Mouse (Mus musculus) CH12.LX (cell line): ENCODE measurements around the gene Padi1. TPM values are rescaled to one million over a fixed set of nuclear protein-coding genes. Genes with fewer than 3 reads are reported as not detected.

Experiments
- DNase-seq: peaks from one replicate; pipeline ENCODE4 v3.0.0-alpha.2; 2013; ENCODE audit errors: extremely low read depth
- H3K27ac ChIP-seq: 2 replicates; pipeline ENCODE4 v1.5.1; 2012; ENCODE audit warnings: low read depth, mild to moderate bottlenecking, control low read depth, moderate library complexity; ENCODE audit not compliant: insufficient read depth
- H3K27me3 ChIP-seq: replicated peaks from 2 replicates; pipeline ENCODE3; 2012; ENCODE audit warnings: inconsistent platforms
- H3K36me3 ChIP-seq, 2 experiments: replicated peaks in 1 of 2; 2 replicates each; pipeline versions ENCODE3 to v1.6.1; 2012; ENCODE audit warnings: inconsistent platforms in 1 of 2, low read length in 1 of 2, mild to moderate bottlenecking in 1 of 2, mixed read lengths in 1 of 2, moderate library complexity in 1 of 2; ENCODE audit not compliant: control insufficient read depth in 1 of 2, insufficient read depth in 1 of 2
- H3K4me1 ChIP-seq, 2 experiments: 2 replicates each; pipeline ENCODE4 v1.6.1; 2012; ENCODE audit warnings: inconsistent platforms in 1 of 2, moderate library complexity in 1 of 2; ENCODE audit not compliant: insufficient read depth in 2 of 2, control insufficient read depth in 1 of 2
- H3K4me2 ChIP-seq: 2 replicates; pipeline ENCODE4 v1.6.1; 2012; ENCODE audit warnings: low read depth, mild to moderate bottlenecking, control low read depth; ENCODE audit not compliant: poor library complexity, insufficient read depth, severe bottlenecking
- H3K4me3 ChIP-seq, 3 experiments: fragments of 150-350 bp in 1 of 3; sonication (generic) in 1 of 3; replicated peaks in 1 of 3; 2 replicates each; pipeline versions ENCODE3 to v1.5.1; 2011 to 2012; ENCODE audit warnings: low read depth in 2 of 3, low read length in 2 of 3, mild to moderate bottlenecking in 2 of 3, moderate library complexity in 2 of 3, control low read depth in 1 of 3, improper control_type of control experiment in 1 of 3, inconsistent platforms in 1 of 3, mixed read lengths in 1 of 3; ENCODE audit not compliant: poor library complexity in 1 of 3
- H3K79me2 ChIP-seq: replicated peaks from 2 replicates; pipeline ENCODE4 v1.6.1; 2012; ENCODE audit warnings: mild to moderate bottlenecking, moderate library complexity; ENCODE audit not compliant: control insufficient read depth, poor library complexity, insufficient read depth, severe bottlenecking; ENCODE audit errors: extremely low read depth
- H3K9ac ChIP-seq: 2 replicates; pipeline ENCODE4 v1.6.1; 2012; ENCODE audit warnings: low read depth, mild to moderate bottlenecking, control low read depth, moderate library complexity; ENCODE audit not compliant: insufficient read depth
- H3K9me3 ChIP-seq: replicated peaks from 2 replicates; pipeline ENCODE3; 2012; ENCODE audit warnings: low read length, inconsistent platforms, mixed read lengths
- CHD2 ChIP-seq: IDR thresholded peaks from 2 replicates; pipeline ENCODE4 v1.6.1; 2011; ENCODE audit warnings: low read length, improper control_type of control experiment
- CTCF ChIP-seq, 2 experiments: IDR thresholded peaks in 1 of 2; conservative IDR thresholded peaks in 1 of 2; 2 replicates each; pipeline ENCODE4 v1.5.1; 2011 to 2012; ENCODE audit warnings: low read depth in 2 of 2, low read length in 2 of 2, improper control_type of control experiment in 1 of 2, inconsistent platforms in 1 of 2, mild to moderate bottlenecking in 1 of 2, moderate library complexity in 1 of 2
- ELF1 ChIP-seq: IDR thresholded peaks from 2 replicates; pipeline ENCODE4 v1.6.1; 2014; ENCODE audit warnings: low read depth, mild to moderate bottlenecking, inconsistent platforms, low read length, improper control_type of control experiment
- EP300 ChIP-seq: IDR thresholded peaks from 2 replicates; pipeline ENCODE4 v1.6.1; 2011; ENCODE audit warnings: low read length, improper control_type of control experiment
- ETS1 ChIP-seq: conservative IDR thresholded peaks from 2 replicates; pipeline ENCODE4 v1.6.1; 2012; ENCODE audit warnings: low read depth, mild to moderate bottlenecking, inconsistent platforms, low read length, improper control_type of control experiment, moderate library complexity
- GABPA ChIP-seq: IDR thresholded peaks from 2 replicates; pipeline ENCODE4 v1.6.1; 2012; ENCODE audit warnings: low read depth, low read length, improper control_type of control experiment, inconsistent platforms; ENCODE audit not compliant: insufficient replicate concordance
- JUND ChIP-seq: conservative IDR thresholded peaks from 2 replicates; pipeline ENCODE4 v1.6.1; 2011; ENCODE audit warnings: low read depth, low read length, improper control_type of control experiment
- MAFK ChIP-seq: IDR thresholded peaks from 2 replicates; pipeline ENCODE4 v1.6.1; 2011; ENCODE audit warnings: low read length, improper control_type of control experiment; ENCODE audit not compliant: insufficient replicate concordance
- MXI1 ChIP-seq: IDR thresholded peaks from 2 replicates; pipeline ENCODE4 v1.6.1; 2011; ENCODE audit warnings: mild to moderate bottlenecking, low read depth, low read length, improper control_type of control experiment
- RAD21 ChIP-seq: IDR thresholded peaks from 2 replicates; pipeline ENCODE4 v1.6.1; 2011; ENCODE audit warnings: low read depth, mild to moderate bottlenecking, low read length, improper control_type of control experiment, moderate library complexity
- RCOR1 ChIP-seq: conservative IDR thresholded peaks from 2 replicates; pipeline ENCODE4 v1.6.1; 2012; ENCODE audit warnings: low read depth, mild to moderate bottlenecking, inconsistent platforms, low read length, improper control_type of control experiment
- SMC3 ChIP-seq: IDR thresholded peaks from 2 replicates; pipeline ENCODE4 v1.6.1; 2011; ENCODE audit warnings: low read depth, low read length, improper control_type of control experiment
- TBP ChIP-seq: conservative IDR thresholded peaks from 2 replicates; pipeline ENCODE4 v1.6.1; 2011; ENCODE audit warnings: low read depth, low read length, improper control_type of control experiment
- ZKSCAN1 ChIP-seq: IDR thresholded peaks from 2 replicates; pipeline ENCODE4 v1.6.1; 2012; ENCODE audit warnings: low read depth, inconsistent platforms, low read length, improper control_type of control experiment, borderline replicate concordance
- dilution Hi-C: fragments of 300-500 bp; cut with MboI; formaldehyde crosslinking; loops from 2 replicates; pipeline ENCODE4 v1.14.3; 2020; ENCODE audit warnings: low sequenced_read_pairs; ENCODE audit not compliant: extremely low pct_unique_long_range_greater_than_20kb, extremely low pct_ligation_motif_present
- in situ Hi-C: fragments of 300-500 bp; cut with MboI; formaldehyde crosslinking; loops from 3 replicates; pipeline ENCODE4 v1.14.3; 2019; ENCODE audit warnings: low sequenced_read_pairs, low pct_ligation_motif_present, low pct_unique_long_range_greater_than_20kb, mixed read lengths
- polyA plus RNA-seq: library from polyadenylated mRNA; unstranded; fragments of >175 nt; gene quantifications from 2 replicates; pipeline ENCODE4 v1.2.1, GENCODE M21; 2012; ENCODE audit warnings: low read depth; ENCODE audit not compliant: insufficient read length
- total RNA-seq, 2 experiments: library from RNA; depleted of rRNA; stranded (reverse); fragments of 300-350 nt in 1 of 2; fragments of >200 nt in 1 of 2; gene quantifications; 2 replicates each; pipeline ENCODE4 v1.2.3; 2012 to 2014

The Padi1 gene
- 0.04 TPM in 1 of 2 replicates, not detected in the other for total RNA-seq (2012; rRNA removed)
- not detected in 2 replicates for total RNA-seq (2014; rRNA removed)
- not detected in 2 replicates for polyA plus RNA-seq

GRCm38 (mm10) chr4:140845666-140846065 lies at the start of gene Padi1:
TSS of gene Padi1 (minus strand) at chr4:140845778.
- no peaks in the 10 kb centered on the region for H3K4me1 ChIP-seq
- no peak within 1 kb of the TSS for H3K9ac ChIP-seq
- TF ChIP-seq GABPA (no peak), MAFK (no peak)
- no peaks in the 10 kb centered on the region for H3K36me3 ChIP-seq
- H3K27me3 ChIP-seq, result peaks cover 94% of the 10 kb centered on the region
- H3K79me2 ChIP-seq, result no peaks in the 10 kb centered on the region
- in situ Hi-C loops, result no loop called here
- no peaks in the 10 kb centered on the region for H3K9me3 ChIP-seq
- DNase-seq, result no peak
- H3K4me3 ChIP-seq, result no peak within 1 kb of the TSS
- dilution Hi-C loops, result no loop called here
- no peak within 1 kb of the TSS for H3K4me2 ChIP-seq
- no peak within 1 kb of the TSS for H3K27ac ChIP-seq

- no peak overlapping the region for H3K9ac ChIP-seq
- no peak overlapping the region for H3K4me2 ChIP-seq
- dilution Hi-C loops, result no loop called here
- H3K36me3 ChIP-seq, result no peaks in the 10 kb centered on the region
- H3K27me3 ChIP-seq, result peaks cover 17% of the 10 kb centered on the region
- no peaks in the 10 kb centered on the region for H3K4me1 ChIP-seq
- DNase-seq, result no peak
- H3K79me2 ChIP-seq, result no peaks in the 10 kb centered on the region
- H3K9me3 ChIP-seq, result peaks cover 8% of the 10 kb centered on the region
- H3K27ac ChIP-seq, result no peak overlapping the region
- in situ Hi-C loops, result no loop called here
- no peak overlapping the region for H3K4me3 ChIP-seq
- no peak for TF ChIP-seq SMC3
- no peak for TF ChIP-seq RCOR1
- no peak for TF ChIP-seq EP300
- no peak for TF ChIP-seq RAD21
- no peak for TF ChIP-seq MXI1
- no peak for TF ChIP-seq GABPA
- TF ChIP-seq ELF1, result no peak
- TF ChIP-seq TBP, result no peak
- no peak for TF ChIP-seq CHD2
- no peak for TF ChIP-seq ZKSCAN1
- no peak for TF ChIP-seq JUND
- TF ChIP-seq CTCF (conservative IDR thresholded peaks at IDR 0.05 in 1 of 2, IDR thresholded peaks at IDR 0.05 in 1 of 2; ENCODE audit: low read depth in 2 of 2, low read length in 2 of 2), result no peak
- TF ChIP-seq ETS1, result no peak
- TF ChIP-seq, all 38 proteins: peak for 0
Measured at GRCm38 (mm10) chr4:140892163-140892530, 46.6 kb upstream of the Padi1 start.
